Mouse (Mus musculus): ENCODE measurements around the gene Ly6g5c. TPM values are rescaled to one million over a fixed set of nuclear protein-coding genes. Genes with fewer than 3 reads are reported as not detected.

Gene Ly6g5c
- polyA plus RNA-seq, 1 experiment = not detected

GRCm38 (mm10) chr17:35088825-35089644 is 19.0 kb upstream of the Ly6g5c start, which contains the start of gene Abhd16a:
Abhd16a (plus strand) TSS chr17:35089263.
- Histone ChIP-seq H3K27me3 (ENCODE audit: control insufficient read depth, insufficient read depth, insufficient read length) (no peaks in the 10 kb centered on the region), H3ac (ENCODE audit: control insufficient read depth, insufficient read length) (peak within 1 kb of the TSS; percentile 75), H3K4me2 (ENCODE audit: low read depth) (peak within 1 kb of the TSS; percentile 100), H3K4me3 (peak within 1 kb of the TSS; percentile 47), H3K36me3 (ENCODE audit: control insufficient read depth, insufficient read depth) (no peaks in the 10 kb centered on the region), H3K79me2 (ENCODE audit: control insufficient read depth, insufficient read depth) (peaks cover 13% of the 10 kb centered on the region)
- TF ChIP-seq SRF (IDR thresholded peaks at IDR 0.05; ENCODE audit: control insufficient read depth, insufficient read length, low read depth) (no peak), POLR2AphosphoS2 (IDR thresholded peaks at IDR 0.05; ENCODE audit: insufficient read length, low read depth) (peak; percentile 94), MYOD1 (IDR thresholded peaks at IDR 0.05; ENCODE audit: control insufficient read depth in 1 of 3, insufficient read length in 2 of 3, low read depth in 2 of 3) (no peak), REST (IDR thresholded peaks at IDR 0.05; ENCODE audit: insufficient read depth, insufficient read length) (no peak), POLR2A (IDR thresholded peaks at IDR 0.05; ENCODE audit: insufficient read length, low read depth) (peak; percentile 90), USF1 (IDR thresholded peaks at IDR 0.05; ENCODE audit: low read depth) (no peak), TCF12 (IDR thresholded peaks at IDR 0.05; ENCODE audit: insufficient read depth, poor library complexity, severe bottlenecking) (no peak), CEBPB (IDR thresholded peaks at IDR 0.05; ENCODE audit: insufficient read depth, poor library complexity, severe bottlenecking) (no peak), E2F4 (IDR thresholded peaks at IDR 0.05; ENCODE audit: insufficient read depth) (no peak), TCF3 (IDR thresholded peaks at IDR 0.05; ENCODE audit: insufficient read length, low read depth) (no peak), MYOG (IDR thresholded peaks at IDR 0.05; ENCODE audit: control insufficient read depth in 1 of 3, insufficient read depth in 1 of 3, insufficient read length in 2 of 3, low read depth in 2 of 3) (peak in 1 of 3 experiments; percentile 9), MAX (IDR thresholded peaks at IDR 0.05; ENCODE audit: low read depth) (no peak)

- no peak overlapping the region for H3ac ChIP-seq (ENCODE audit: control insufficient read depth, insufficient read length)
- peak overlapping the region; percentile 100 for H3K4me2 ChIP-seq (ENCODE audit: low read depth)
- TF ChIP-seq REST (IDR thresholded peaks at IDR 0.05; ENCODE audit: insufficient read depth, insufficient read length) (no peak), POLR2AphosphoS2 (IDR thresholded peaks at IDR 0.05; ENCODE audit: insufficient read length, low read depth) (no peak), MYOD1 (IDR thresholded peaks at IDR 0.05; ENCODE audit: control insufficient read depth in 1 of 3, insufficient read length in 2 of 3, low read depth in 2 of 3) (peak in 2 of 3 experiments; percentile 25 to 28), USF1 (IDR thresholded peaks at IDR 0.05; ENCODE audit: low read depth) (no peak)
These were observed 17.7 kb upstream of the Ly6g5c start for GRCm38 (mm10) chr17:35090166-35090932.

GRCm38 (mm10) chr17:35092403-35093198 is 15.5 kb upstream of the Ly6g5c start:
- H3K79me2 ChIP-seq (ENCODE audit: control insufficient read depth, insufficient read depth) = peaks cover 13% of the 10 kb centered on the region
- H3K36me3 ChIP-seq (ENCODE audit: control insufficient read depth, insufficient read depth) = no peaks in the 10 kb centered on the region
- TF ChIP-seq TCF3 (IDR thresholded peaks at IDR 0.05; ENCODE audit: insufficient read length, low read depth) (no peak), MAX (IDR thresholded peaks at IDR 0.05; ENCODE audit: low read depth) (no peak), POLR2AphosphoS2 (IDR thresholded peaks at IDR 0.05; ENCODE audit: insufficient read length, low read depth) (no peak), REST (IDR thresholded peaks at IDR 0.05; ENCODE audit: insufficient read depth, insufficient read length) (no peak), USF1 (IDR thresholded peaks at IDR 0.05; ENCODE audit: low read depth) (no peak), POLR2A (IDR thresholded peaks at IDR 0.05; ENCODE audit: insufficient read length, low read depth) (no peak), TCF12 (IDR thresholded peaks at IDR 0.05; ENCODE audit: insufficient read depth, poor library complexity, severe bottlenecking) (no peak), SRF (IDR thresholded peaks at IDR 0.05; ENCODE audit: control insufficient read depth, insufficient read length, low read depth) (no peak), E2F4 (IDR thresholded peaks at IDR 0.05; ENCODE audit: insufficient read depth) (no peak), MYOG (IDR thresholded peaks at IDR 0.05; ENCODE audit: control insufficient read depth in 1 of 3, insufficient read depth in 1 of 3, insufficient read length in 2 of 3, low read depth in 2 of 3) (no peak)
- H3K4me3 ChIP-seq = no peak overlapping the region
- no peaks in the 10 kb centered on the region for H3K27me3 ChIP-seq (ENCODE audit: control insufficient read depth, insufficient read depth, insufficient read length)
- H3K4me2 ChIP-seq (ENCODE audit: low read depth) = no peak overlapping the region
- no peak overlapping the region for H3ac ChIP-seq (ENCODE audit: control insufficient read depth, insufficient read length)

More at GRCm38 (mm10) chr17:35090166-35090932, 17.7 kb upstream of the Ly6g5c start:
- H3K27me3 ChIP-seq (ENCODE audit: control insufficient read depth, insufficient read depth, insufficient read length) = no peaks in the 10 kb centered on the region
- no peaks in the 10 kb centered on the region for H3K36me3 ChIP-seq (ENCODE audit: control insufficient read depth, insufficient read depth)
- H3K79me2 ChIP-seq (ENCODE audit: control insufficient read depth, insufficient read depth) = peaks cover 13% of the 10 kb centered on the region
- H3K4me3 ChIP-seq = peak overlapping the region; percentile 47

GRCm38 (mm10) chr17:35094475-35095365 is 13.4 kb upstream of the Ly6g5c start:
- peaks cover 10% of the 10 kb centered on the region for H3K79me2 ChIP-seq (ENCODE audit: control insufficient read depth, insufficient read depth)
- no peaks in the 10 kb centered on the region for H3K36me3 ChIP-seq (ENCODE audit: control insufficient read depth, insufficient read depth)
- no peak overlapping the region for H3K4me2 ChIP-seq (ENCODE audit: low read depth)
- H3ac ChIP-seq (ENCODE audit: control insufficient read depth, insufficient read length) = no peak overlapping the region
- H3K4me3 ChIP-seq = no peak overlapping the region
- no peak for TF ChIP-seq SRF (IDR thresholded peaks at IDR 0.05; ENCODE audit: control insufficient read depth, insufficient read length, low read depth)
- TF ChIP-seq REST (IDR thresholded peaks at IDR 0.05; ENCODE audit: insufficient read depth, insufficient read length) = no peak
- H3K27me3 ChIP-seq (ENCODE audit: control insufficient read depth, insufficient read depth, insufficient read length) = no peaks in the 10 kb centered on the region

All from myocyte (in vitro differentiated cells).